Mouse (Mus musculus): ENCODE measurements at regions not wholly inside any gene's neighbourhood (a gene's known extent, or its start where the extent isn't known, plus 50 kb on each side); places are given as distances from the start of the nearest gene placed in this dataset.

DNA sequence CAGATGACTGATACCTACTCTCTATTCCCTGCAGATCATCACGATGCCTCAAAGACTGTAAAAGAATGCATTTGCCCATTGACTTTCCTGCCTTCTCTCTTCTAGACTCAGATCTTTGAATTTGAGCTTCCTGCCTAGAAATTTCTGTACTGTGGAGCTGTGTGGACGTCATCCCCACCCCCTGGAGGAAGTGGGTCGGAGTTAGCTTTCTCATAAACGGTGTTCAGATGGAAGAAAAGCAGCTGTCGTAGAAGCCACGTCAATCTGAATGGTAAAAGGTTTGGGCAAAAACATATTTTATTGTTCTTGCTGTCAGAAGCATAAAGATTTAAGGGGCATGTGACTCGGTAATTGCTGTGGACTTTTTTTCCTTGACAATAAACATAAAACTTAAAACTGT is 154.6 kb upstream of the Mvb12b start:
- peak; percentile 7 for DNase-seq (ENCODE audit: low read depth)

DNA sequence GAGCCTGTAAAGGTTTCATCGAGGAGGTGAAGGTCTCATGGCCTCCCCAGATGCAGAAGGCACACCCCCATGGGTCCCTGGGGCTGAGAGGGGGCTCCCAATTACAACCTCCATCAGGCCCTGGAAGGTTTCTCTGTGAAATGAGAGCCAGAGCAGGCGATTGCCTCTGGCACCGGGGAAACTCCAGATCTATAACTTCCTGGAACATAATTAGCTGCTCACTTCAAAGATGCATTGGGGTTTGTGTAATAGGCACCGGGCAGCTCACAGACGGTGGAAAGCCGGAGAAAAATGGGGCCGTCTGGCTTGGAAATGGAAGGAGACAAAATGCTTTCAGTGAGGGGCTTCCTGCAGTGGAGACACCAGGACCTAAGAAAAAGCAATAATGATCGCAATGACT is 151.2 kb upstream of the Mvb12b start:
- DNase-seq (ENCODE audit: low read depth): no peak

DNA sequence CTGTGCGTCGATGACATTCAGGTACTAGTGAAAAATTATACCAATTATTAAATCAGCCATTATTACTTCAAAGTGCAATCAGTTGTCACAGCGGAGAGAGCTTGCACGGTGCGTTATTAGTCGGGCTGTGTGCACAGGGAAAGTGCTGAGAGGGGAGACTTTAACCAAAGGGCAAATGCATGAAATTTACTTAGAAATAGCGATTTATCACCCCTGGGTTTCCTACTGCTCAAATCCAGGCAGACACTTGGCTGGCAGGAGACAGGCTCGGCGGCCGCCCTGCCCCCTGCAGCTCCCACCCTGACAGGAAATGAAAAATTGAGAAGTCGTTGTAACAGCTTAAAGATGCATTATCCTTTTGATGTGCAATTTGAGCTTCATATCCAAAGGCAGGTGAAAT is 145.5 kb upstream of the Mvb12b start:
- no peak for DNase-seq (ENCODE audit: low read depth)

DNA sequence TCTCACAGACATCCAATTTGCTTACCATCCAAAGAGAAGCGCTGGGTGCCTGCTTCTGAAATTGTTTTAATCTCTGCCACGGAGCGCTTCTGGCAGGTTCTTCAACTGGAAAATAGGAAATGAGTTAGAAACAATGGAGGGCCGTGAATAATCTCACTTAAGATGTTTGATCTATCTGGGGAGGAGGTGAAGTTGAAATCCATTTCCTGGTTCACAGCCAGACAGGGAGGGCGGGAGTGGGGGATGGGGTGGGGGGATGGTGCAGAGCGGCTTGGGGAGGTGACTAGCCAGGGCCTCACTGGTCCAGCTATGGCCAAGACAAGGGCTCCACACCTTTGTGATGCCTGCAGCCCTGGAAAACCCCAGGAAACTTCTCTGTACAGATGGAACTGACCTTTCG is 143.7 kb upstream of the Mvb12b start:
- no peak for DNase-seq (ENCODE audit: low read depth)

DNA sequence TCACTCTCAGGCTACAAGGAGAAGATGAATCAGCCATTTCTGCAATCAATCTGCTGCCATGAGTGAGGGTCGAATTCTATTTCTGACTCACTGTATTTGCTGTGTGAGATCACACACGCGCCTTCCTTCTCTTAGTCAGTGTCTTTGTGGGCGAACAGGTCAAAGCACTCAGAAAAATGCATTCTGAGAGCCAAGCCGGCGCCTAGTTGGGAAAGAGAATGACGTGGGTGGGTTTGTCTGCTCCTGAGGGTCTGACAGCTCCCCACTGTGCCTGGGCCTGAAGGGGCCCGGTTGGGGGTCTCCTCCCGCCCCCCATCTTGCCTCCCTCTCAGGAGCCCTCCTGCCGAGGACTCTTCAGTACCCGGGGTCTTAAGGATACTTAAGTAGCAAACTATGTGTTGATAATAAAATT is 143.3 kb upstream of the Mvb12b start:
- DNase-seq (ENCODE audit: low read depth): no peak

DNA sequence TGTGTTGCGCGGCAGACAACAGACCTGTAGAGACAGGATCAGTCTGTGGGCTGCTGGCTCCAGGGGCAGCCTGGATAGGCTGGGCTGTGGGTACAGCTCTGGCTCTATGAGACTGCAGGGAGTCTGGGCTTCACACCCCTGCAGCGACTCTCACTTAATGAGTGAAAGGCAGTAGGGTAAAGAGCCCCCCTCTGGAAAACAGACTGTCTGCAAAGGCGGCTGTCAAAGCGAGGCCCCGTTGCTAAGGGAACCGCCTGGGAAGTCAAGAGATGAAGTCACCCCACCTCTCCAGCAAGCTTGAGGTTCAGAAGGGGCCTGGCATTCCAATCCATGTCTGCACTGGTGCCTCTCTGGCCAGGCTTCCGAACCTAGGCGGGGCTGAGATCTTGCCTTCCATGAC is 139.7 kb upstream of the Mvb12b start:
- DNase-seq (ENCODE audit: low read depth): no peak

DNA sequence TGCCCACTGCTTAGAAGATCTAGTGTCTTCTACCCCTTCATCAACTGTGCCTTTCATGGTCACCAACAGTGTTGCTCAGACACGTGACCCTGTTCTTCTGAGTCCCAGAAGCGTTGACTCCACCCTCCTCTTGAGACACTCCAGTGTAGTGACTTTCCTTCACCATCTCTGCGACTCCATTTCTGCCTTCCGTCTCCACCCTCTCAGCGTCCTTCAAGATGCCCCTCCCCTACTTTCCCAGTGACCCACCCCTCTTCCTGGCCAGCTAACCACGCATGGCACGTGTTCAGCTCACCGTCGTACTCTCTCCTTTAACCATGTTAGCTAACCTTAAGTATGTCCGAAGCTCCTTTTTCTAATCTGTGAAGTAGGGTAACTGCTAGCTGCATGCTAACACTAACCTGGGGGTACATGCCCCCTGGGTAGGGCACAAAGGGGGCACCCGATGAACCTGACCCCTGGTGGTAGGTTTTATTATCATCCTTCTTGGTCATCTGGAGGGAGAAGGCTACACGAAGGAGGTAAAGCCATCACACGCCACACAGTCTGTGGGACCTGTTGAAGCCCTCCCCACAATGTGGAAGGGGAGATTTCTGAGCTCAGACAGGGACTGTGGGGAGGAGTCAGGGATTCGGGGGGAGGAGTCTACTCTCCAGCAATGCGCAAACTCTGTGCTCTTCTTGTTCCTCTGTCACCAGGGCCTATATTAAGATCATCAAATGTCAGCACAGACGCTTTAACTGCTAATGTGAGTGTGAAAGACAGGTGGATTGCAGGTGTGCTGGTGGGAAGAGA is 139.0 kb upstream of the Mvb12b start:
- DNase-seq (ENCODE audit: low read depth): no peak

DNA sequence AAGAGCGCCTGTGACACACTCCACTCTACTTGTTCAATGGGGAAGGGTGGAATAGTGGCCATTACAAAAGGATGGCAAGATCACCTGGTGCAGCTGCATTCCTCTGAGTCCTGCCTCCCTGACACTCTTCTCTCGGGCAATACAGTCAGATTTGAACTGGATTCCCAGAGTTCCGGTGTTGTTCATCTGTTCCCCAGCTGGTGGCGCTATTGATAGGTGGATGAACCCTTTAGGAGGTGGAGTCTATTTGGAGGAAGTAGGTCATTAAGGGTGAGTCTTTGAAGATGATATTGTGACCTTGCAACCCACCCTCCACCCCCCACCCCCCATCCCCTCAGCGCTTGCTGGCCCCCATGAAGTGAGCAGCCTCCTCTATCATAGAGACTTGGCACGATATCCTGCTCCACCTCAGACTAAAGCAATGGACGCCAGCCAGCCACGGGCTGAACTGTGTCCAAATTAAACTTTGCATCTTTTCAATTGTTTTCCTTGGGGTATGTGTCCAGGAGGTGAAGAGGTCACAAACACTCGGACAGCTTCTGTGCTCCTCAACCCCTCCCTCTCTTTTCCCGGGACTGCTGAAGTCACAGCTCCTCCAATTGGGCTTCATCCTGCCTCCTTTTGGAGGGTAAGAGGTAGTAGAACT is 138.1 kb upstream of the Mvb12b start:
- peak; percentile 43 for DNase-seq (ENCODE audit: low read depth)

DNA sequence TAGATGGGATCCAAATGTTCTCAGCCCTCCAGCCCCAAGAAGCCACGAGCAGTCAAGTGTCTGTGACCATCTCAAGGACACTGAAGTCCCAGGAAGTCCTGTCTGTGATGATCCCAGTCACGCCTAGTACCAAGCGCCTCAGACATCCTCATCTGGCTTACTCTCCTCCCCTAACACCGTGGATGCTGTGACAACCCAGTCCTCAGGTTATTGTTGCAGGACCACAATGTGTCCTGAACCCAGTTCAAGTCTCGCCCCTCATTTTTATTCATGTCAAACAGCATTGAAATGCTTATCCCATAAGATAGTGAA is 129.4 kb upstream of the Mvb12b start:
- DNase-seq (ENCODE audit: low read depth): no peak

DNA sequence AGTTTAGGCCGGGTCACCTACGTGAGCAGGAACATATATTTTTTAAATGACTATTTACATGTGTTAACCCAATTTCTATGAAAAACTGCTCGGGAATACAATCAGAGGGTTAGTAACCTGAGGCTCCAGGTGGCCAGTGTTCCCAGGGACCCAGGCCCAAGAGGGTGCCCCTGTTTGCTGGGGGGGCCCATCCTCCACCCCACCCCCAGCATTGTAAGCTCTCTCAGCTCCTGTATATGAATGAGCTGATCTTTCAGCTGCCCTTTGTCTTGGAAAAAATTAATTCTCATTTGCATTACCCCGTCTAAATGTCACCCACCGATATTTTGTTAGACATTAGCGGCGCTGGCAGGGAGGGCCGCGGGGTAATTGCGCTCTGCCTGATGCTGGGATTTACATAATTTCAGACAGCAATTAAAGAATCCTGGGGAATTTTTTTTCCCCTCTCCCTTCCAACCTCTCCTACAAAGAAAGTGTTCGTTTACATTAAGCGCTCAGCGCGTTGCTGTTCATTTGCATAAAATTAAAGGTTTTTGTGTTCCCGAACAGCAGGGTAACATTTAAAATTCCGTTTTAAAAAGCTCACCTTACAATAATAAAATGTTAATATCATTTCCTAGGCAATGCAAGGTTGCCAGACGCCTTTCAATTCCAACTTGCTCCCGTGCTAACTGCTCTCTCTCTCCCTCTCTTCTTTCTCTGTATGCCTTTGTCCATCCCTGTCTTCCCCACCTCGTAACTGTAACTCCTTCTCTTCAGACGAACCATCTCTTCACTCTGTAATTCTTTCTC is 128.8 kb upstream of the Mvb12b start:
- no peak for DNase-seq (ENCODE audit: low read depth)

DNA sequence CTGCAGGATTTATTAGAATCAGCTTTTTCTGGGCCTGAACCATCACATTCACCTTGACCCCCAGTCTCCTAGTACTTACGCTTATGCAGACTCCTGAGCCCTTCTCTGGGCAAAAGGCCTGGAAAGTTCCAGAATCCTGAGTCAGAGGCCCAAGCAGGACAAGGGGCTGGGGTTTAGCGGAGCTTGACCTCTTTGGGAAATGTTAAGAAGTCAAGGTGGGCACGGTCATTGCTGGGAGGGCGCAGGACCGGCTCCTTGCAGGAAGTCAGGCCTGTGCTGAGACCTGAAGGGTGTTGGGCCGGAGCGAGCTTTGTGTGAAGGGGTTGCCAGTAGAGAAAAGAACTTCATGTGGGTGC is 127.9 kb upstream of the Mvb12b start:
- no peak for DNase-seq (ENCODE audit: low read depth)

DNA sequence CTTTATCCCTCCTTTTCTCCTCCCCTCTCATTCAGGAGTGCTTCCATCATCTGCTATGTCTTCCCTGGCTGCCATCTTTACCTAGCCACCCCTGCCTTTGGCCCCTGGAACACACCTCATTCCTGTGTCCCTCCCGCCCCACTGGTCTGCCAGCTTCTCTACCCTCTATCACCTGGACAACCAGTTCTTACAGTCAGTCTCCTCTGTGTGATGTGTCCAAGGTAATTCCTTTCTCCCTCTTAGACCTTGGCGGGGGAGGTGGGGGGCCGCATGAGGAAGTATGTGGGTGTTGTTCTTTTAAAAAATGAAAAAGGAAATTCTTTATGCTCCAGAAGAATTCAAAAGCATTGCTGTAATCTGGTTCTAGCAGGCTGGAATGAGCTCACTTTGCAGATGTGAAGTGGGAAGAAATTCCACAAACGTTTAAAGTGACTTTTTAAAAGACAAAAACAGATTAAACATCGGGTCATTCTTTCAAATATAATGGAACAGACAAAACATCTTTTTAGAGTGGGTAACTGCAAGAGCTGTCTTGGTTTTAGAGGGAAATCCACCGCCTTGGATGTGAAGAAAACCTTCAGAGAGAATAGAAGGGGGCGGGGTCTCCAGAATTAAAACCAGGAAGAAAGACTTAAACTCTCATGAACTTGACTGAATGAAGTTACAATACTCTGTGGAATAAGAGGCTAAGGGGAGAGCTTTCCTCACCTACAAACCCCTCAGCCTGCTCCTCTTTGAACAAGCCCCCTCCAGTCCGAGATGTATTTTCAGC is 127.3 kb upstream of the Mvb12b start:
- no peak for DNase-seq (ENCODE audit: low read depth)

DNA sequence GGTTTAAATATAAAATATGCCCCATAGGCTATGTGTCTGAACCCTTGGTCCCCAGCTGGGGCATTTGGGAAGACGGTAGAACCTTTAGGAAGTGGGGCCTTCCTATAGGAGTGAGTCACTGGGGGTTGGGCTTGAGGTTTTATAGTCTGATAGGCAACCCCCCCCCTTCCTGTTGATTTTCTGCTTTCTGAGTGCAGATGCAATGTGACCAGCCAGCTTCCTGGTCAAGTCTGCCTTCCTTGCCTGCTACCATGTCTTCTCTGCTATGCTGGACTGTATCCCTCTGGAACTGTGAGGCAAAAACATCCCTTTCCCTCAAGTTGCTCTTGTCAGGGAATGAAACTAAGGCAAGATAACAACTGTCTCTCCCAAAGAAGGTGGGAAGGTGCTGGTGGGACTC is 122.4 kb upstream of the Mvb12b start:
- DNase-seq (ENCODE audit: low read depth): no peak

DNA sequence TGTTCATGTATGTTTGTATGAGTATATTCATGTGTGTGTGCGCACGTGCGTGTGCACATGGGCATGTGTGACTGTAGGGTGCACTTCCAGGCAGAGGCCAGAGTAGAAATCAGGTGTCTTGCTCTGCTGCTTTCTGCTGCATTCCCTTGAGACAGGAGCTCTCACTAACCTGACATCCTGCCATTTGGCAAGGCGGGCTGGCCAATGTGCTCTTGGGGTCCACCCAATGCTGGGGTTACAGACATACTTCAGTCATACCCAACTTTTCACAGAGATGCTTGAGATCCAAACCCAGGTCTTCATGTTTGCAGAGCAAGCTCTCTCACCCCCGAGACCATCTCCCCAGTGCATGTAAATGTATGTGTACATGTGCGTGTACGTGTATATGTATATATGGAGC is 120.2 kb upstream of the Mvb12b start:
- no peak for DNase-seq (ENCODE audit: low read depth)

DNA sequence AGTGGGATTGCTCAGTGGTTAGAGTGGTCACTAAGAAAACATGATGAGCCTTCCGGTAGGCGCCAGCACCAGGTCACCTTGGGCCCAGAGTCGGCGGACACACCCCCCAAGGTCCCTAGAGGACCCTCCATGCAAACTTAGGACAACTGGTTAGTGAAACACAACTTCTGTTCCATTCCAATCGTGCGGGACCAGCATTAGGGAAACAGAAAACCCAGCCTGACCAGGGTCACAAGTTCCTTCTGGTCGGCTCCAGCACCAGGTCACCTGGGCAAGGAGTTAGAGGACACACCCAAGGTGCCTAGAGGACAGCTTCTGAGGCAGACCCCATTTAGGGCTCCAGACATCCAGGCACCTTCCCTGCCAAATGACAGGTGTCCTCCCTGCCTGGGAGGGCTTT is 109.4 kb upstream of the Mvb12b start:
- DNase-seq (ENCODE audit: low read depth): no peak

DNA sequence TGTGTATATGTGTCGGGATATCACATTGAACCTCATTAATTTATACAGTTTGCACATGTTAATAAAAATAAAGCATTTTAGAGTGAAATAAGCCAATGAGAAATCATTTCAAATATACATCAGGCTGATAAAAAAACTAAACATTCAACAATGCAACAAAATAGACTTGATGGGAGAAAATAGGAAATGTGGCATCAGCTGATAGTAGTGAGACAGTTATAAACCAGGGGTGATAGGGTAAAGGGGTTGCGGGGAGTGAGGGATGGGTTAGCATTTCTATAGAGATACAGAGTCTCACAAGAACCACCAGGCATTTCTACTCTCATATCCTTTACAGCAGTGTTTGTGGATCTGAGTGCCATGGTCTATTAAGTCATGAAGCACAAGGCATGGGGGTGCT is 108.6 kb upstream of the Mvb12b start:
- DNase-seq (ENCODE audit: low read depth): no peak

DNA sequence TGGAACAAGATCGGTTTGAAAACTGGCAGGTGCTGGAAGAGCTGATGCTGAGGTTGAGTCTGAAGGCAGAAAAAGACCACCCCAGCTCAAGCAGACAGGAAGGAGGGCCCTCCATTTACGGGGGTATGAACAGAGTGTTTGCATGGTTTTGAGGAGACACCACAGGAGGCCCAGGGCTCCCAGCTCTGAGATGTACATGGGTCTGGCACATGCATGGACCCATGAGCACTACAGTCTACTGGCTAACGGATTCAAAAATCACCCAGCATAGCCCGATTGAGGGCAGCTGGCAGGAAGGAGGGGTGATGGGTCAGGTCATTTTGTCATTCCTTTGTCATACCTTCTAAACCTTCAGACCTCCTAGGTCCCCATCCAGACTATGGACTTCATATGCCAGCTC is 103.6 kb upstream of the Mvb12b start:
- DNase-seq (ENCODE audit: low read depth): no peak

DNA sequence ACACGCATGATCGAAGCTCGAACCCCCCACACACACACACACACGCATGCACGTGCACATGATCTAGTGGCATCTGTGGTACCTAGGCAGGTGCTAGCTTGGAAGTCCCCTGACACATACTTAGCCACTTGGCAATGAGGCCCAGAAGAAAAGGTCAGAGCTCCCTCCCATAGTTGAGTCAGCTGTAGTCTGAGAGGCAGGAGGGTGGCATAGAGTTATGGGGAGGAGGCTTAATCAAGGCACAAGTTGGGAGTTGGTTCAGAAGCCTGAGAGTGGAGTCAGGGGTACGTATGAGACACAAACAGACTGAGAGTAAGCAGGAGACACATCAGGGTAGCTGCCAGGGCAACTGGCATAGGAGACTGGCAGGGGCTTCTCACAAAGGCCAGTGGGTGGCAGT is 103.0 kb upstream of the Mvb12b start:
- DNase-seq (ENCODE audit: low read depth): no peak

DNA sequence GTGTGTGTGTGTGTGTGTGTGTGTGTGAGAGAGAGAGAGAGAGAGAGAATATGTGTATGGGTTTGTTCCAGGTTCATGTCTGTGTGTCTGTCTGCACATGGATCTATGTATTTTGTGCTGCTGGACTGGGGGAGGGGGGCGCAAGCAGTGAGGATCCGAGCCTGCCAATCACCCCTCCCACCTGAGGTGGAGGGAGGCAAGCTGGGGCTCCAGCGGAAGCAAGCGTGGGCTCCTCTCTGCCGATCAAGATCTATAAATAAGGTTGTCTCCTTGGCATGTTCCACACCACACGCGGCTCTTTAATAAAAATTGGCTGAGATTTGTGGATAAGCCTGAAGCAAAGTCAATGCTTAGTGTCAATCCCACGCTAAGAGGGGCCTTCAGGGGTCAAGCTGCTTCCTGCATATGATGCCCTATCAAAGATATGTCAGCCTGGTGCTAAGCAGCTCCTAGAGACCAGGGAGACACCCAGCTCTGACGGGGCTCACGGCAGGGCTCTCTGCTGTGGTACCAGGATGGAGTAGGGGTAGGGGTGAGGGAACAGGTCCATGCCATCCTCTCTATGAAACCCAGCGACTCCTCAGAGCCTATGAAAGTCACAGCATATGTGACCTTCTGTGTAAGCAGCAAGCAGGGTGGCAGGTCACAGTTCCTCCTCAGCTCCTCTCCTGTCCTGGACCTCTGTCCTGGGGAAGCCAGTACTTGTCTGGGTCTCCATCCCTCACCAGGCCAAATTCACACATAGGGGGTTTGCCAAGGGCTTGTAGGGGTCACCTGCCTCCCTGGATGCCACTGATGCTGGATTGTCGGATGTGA is 102.0 kb upstream of the Mvb12b start:
- no peak for DNase-seq (ENCODE audit: low read depth)

DNA sequence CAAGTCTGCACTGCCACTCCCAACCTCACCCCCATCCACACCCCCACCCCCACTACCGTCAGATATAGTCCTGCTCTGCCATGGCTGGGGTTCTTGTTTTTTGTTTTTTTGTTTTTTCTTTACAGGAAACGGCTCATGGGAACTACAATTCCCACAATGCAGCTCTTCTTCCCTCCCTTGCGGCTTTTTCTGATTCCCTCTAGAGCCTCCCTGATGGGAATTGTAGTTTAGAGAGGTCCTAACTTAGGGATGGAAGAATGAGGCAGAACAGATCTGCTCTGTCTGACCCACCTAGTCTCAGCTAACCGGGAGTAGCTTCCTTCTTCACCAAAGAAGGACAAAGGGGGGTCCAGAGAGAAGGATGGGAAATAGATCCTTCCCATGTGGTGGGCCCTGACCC is 98.7 kb upstream of the Mvb12b start:
- no peak for DNase-seq (ENCODE audit: low read depth)

DNA sequence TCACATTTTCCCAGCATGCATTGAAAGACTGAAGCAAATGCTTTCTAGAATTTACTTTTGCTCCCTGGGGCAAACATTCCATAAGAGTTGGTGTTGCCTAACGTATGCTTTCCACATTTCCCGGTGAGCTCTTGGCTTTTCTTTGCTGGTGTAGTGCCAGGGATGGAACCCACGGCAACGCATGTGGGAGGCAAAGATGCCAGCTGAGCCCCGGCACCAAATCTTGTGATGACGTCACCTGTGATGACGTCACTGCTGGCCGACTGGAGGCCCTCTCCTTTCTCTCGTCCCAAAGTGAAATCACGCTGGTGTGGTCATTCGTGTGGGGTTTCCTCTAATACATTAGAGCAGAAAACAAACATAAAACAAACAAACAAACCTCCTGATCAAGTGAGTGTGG is 97.6 kb upstream of the Mvb12b start:
- no peak for DNase-seq (ENCODE audit: low read depth)
